Mouse (Mus musculus): ENCODE results near the gene Glis2.

Gene Glis2

GRCm38 (mm10) chr16:4602766-4603452 is 8.4 kb downstream of the Glis2 start:
- DNase-seq (ENCODE audit: low spot score in 2 of 2), result peak in 1 of 2 experiments; percentile 22

GRCm38 (mm10) chr16:4603453-4603837 is 8.9 kb downstream of the Glis2 start:
- no peak for DNase-seq (ENCODE audit: low spot score in 2 of 2)

GRCm38 (mm10) chr16:4604293-4604837 is 9.9 kb downstream of the Glis2 start:
- DNase-seq (ENCODE audit: low spot score in 2 of 2), result no peak

- DNase-seq (ENCODE audit: low spot score in 2 of 2), result no peak
Observed at GRCm38 (mm10) chr16:4605514-4606131, 11.1 kb downstream of the Glis2 start.

- DNase-seq (ENCODE audit: low spot score in 2 of 2), result peak; percentile 71 to 73
Observed at GRCm38 (mm10) chr16:4606431-4607084, 12.0 kb downstream of the Glis2 start.

- DNase-seq (ENCODE audit: low spot score in 2 of 2), result peak; percentile 79 to 85
Observed at GRCm38 (mm10) chr16:4607818-4608531, 13.5 kb downstream of the Glis2 start.

GRCm38 (mm10) chr16:4608532-4609059 is 14.1 kb downstream of the Glis2 start:
- DNase-seq (ENCODE audit: low spot score in 2 of 2), result no peak

- DNase-seq (ENCODE audit: low spot score in 2 of 2), result no peak
Observed at GRCm38 (mm10) chr16:4611193-4611592, 16.7 kb downstream of the Glis2 start.

GRCm38 (mm10) chr16:4611676-4612075 is 17.2 kb downstream of the Glis2 start:
- no peak for DNase-seq (ENCODE audit: low spot score in 2 of 2)

- DNase-seq (ENCODE audit: low spot score in 2 of 2), result no peak
Observed at GRCm38 (mm10) chr16:4613736-4614135, 19.2 kb downstream of the Glis2 start.

- DNase-seq (ENCODE audit: low spot score in 2 of 2), result no peak
Observed at GRCm38 (mm10) chr16:4614639-4615038, 20.1 kb downstream of the Glis2 start.

GRCm38 (mm10) chr16:4615297-4615696 is 20.8 kb downstream of the Glis2 start:
- no peak for DNase-seq (ENCODE audit: low spot score in 2 of 2)

GRCm38 (mm10) chr16:4616829-4617228 is 22.3 kb downstream of the Glis2 start:
- no peak for DNase-seq (ENCODE audit: low spot score in 2 of 2)

GRCm38 (mm10) chr16:4624074-4624473 is 29.6 kb downstream of the Glis2 start:
- no peak for DNase-seq (ENCODE audit: low spot score in 2 of 2)

GRCm38 (mm10) chr16:4624481-4625110 is 30.1 kb downstream of the Glis2 start, which contains the start of gene Pam16:
Gene Pam16 (minus strand): TSS chr16:4624988.
- peak; percentile 95 for DNase-seq (ENCODE audit: low spot score in 2 of 2)

GRCm38 (mm10) chr16:4627105-4627504 is 32.6 kb downstream of the Glis2 start:
- no peak for DNase-seq (ENCODE audit: low spot score in 2 of 2)

- DNase-seq (ENCODE audit: low spot score in 2 of 2), result no peak
Observed at GRCm38 (mm10) chr16:4628898-4629419, 34.4 kb downstream of the Glis2 start.

- DNase-seq (ENCODE audit: low spot score in 2 of 2), result peak in 1 of 2 experiments; percentile 73
Observed at GRCm38 (mm10) chr16:4629950-4630349, 35.4 kb downstream of the Glis2 start.

GRCm38 (mm10) chr16:4632050-4632449 is 37.5 kb downstream of the Glis2 start:
- DNase-seq (ENCODE audit: low spot score in 2 of 2), result no peak

GRCm38 (mm10) chr16:4633661-4634060 is 39.1 kb downstream of the Glis2 start:
- no peak for DNase-seq (ENCODE audit: low spot score in 2 of 2)

GRCm38 (mm10) chr16:4634681-4635080 is 40.2 kb downstream of the Glis2 start:
- no peak for DNase-seq (ENCODE audit: low spot score in 2 of 2)
